Mouse (Mus musculus): ENCODE measurements around the gene Hk3. TPM values are rescaled to one million over a fixed set of nuclear protein-coding genes. Genes with fewer than 3 reads are reported as not detected.

Hk3 gene
- polyA plus RNA-seq (2012; fragmentation: generic; extraction: Trizol): not detected
- long read RNA-seq, experiment 1: 0 reads
- long read RNA-seq, experiment 2: 0 reads

DNA sequence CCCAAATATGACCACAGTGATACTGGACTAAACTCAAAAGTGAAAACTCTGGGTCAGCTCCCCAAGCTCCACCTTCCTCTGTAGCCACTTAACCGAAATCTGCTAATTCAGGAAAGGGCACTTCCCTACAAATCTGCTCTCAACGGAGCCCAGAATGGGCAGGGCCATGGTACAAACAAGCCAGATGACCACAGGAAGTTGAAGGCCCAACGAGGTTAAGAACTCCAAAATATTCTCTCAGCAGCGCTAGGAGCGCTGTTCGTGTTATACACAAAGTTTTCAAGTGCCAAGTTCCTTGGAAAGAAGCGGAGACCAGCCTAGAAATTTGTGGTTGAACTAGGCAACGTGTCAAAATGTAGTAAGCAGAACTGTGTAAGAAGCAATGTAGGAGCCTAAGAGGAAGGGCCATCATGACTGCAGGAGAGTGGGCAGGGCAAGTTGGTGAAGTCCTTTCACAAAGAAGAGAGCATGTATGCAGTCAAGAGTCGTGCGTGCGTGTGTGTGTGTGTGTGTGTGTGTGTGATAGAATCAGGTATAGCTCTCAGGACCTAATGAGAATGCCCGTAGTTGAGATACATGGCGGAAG is at the start of gene Hk3:
Hk3 (minus strand) TSS at position 192 of the 586 bp plus-strand sequence.
- Histone ChIP-seq H3K79me2 (ENCODE audit: control insufficient read depth, insufficient read depth) (no peaks in the 10 kb centered on the region), H3K4me3 (ENCODE audit: insufficient read depth, poor library complexity, severe bottlenecking) (no peak within 1 kb of the TSS), H3ac (ENCODE audit: control insufficient read depth, insufficient read length, low read depth) (no peak within 1 kb of the TSS), H3K36me3 (ENCODE audit: control insufficient read depth, insufficient read depth) (peaks cover 3% of the 10 kb centered on the region), H3K27me3 (ENCODE audit: control insufficient read depth, insufficient read depth, insufficient read length) (peaks cover 3% of the 10 kb centered on the region), H3K79me3 (ENCODE audit: low read depth) (no peaks in the 10 kb centered on the region)
- no peak for TF ChIP-seq MYOD1 (IDR thresholded peaks at IDR 0.05; ENCODE audit: control insufficient read depth, insufficient read length, low read depth)
- no peak for TF ChIP-seq FOSL1 (IDR thresholded peaks at IDR 0.05; ENCODE audit: insufficient read depth, low read length, poor library complexity, severe bottlenecking)
- TF ChIP-seq CTCF (IDR thresholded peaks at IDR 0.05; ENCODE audit: control insufficient read depth, insufficient read depth, insufficient read length): no peak
- no peak for TF ChIP-seq USF1 (IDR thresholded peaks at IDR 0.05; ENCODE audit: low read depth)
- TF ChIP-seq MYOG (IDR thresholded peaks at IDR 0.05; ENCODE audit: control insufficient read depth, extremely low read depth, insufficient read length): no peak
- no peak for TF ChIP-seq CEBPB (IDR thresholded peaks at IDR 0.05; ENCODE audit: low read depth)
- TF ChIP-seq MAX (IDR thresholded peaks at IDR 0.05): no peak

DNA sequence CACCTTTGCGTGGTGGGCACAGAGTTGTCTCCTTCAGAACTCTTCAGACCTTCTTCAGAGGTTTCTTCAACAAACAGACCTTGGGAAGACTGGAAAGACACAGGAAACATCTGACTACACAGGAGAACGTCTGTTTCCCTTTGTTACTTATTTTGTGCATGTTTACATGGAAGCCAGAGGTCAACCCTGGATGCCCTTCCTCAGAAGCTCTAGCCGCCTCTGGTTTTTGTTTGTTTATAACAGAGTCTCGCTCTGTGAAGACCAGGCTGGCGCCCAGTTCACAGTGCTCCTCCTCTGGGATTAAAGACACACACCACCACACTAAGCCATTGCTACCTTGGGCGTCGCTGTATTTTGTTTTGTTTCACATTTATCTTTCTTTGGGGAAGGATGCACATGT is 48.5 kb upstream of the Hk3 start:
- peaks cover 10% of the 10 kb centered on the region for H3K36me3 ChIP-seq (ENCODE audit: control insufficient read depth, insufficient read depth)
- TF ChIP-seq CTCF (IDR thresholded peaks at IDR 0.05; ENCODE audit: control insufficient read depth, insufficient read depth, insufficient read length): no peak
- TF ChIP-seq USF1 (IDR thresholded peaks at IDR 0.05; ENCODE audit: low read depth): no peak
- no peak for TF ChIP-seq MYOD1 (IDR thresholded peaks at IDR 0.05; ENCODE audit: control insufficient read depth, insufficient read length, low read depth)
- no peak for TF ChIP-seq CEBPB (IDR thresholded peaks at IDR 0.05; ENCODE audit: low read depth)
- TF ChIP-seq FOSL1 (IDR thresholded peaks at IDR 0.05; ENCODE audit: insufficient read depth, low read length, poor library complexity, severe bottlenecking): no peak
- no peak for TF ChIP-seq MYOG (IDR thresholded peaks at IDR 0.05; ENCODE audit: control insufficient read depth, extremely low read depth, insufficient read length)
- no peak for TF ChIP-seq MAX (IDR thresholded peaks at IDR 0.05)
- H3K27me3 ChIP-seq (ENCODE audit: control insufficient read depth, insufficient read depth, insufficient read length): no peaks in the 10 kb centered on the region
- H3K79me2 ChIP-seq (ENCODE audit: control insufficient read depth, insufficient read depth): no peaks in the 10 kb centered on the region
- H3ac ChIP-seq (ENCODE audit: control insufficient read depth, insufficient read length, low read depth): no peak overlapping the region
- no peaks in the 10 kb centered on the region for H3K79me3 ChIP-seq (ENCODE audit: low read depth)
- H3K4me3 ChIP-seq (ENCODE audit: insufficient read depth, poor library complexity, severe bottlenecking): no peak overlapping the region

DNA sequence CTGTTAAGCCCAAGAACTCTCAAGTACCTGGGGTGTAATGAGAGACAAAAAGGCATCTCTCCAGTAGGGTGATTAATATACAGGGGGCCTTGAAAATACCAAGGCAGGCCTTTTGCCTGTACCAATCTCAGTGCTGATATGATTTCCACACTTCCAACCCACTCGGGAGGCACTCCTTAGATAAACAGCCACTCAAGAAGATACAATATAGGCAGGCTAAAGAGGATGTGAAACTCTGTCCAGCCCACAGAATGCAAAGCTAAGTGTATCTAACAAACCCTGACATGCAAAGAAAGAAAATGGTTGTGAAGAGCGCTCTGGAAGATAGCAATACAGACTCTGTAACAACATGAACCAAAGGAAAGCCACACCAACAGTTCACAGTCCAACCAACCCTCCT is 42.1 kb upstream of the Hk3 start:
- H3K27me3 ChIP-seq (ENCODE audit: control insufficient read depth, insufficient read depth, insufficient read length): no peaks in the 10 kb centered on the region
- H3K36me3 ChIP-seq (ENCODE audit: control insufficient read depth, insufficient read depth): peaks cover 17% of the 10 kb centered on the region

DNA sequence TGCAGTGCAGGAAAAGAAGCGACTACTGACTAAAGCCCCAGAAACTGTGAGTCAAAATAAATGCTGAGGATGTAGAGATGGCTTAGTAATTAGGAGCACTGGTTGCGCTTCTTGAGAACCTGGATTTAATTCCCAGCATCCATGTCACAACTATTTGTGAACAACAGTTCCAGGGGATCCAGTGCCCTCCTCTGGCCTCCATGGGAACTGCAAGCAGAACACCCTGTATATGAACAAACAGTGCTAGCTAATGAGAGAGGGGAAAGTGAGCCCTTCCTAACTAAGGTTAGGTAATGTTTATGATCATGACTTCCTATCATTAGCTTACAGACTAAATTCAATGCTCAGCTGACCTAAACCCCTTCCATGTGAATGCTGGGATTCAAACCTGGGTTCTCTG is 36.9 kb upstream of the Hk3 start:
- Histone ChIP-seq H3K79me2 (ENCODE audit: control insufficient read depth, insufficient read depth) (no peaks in the 10 kb centered on the region), H3K79me3 (ENCODE audit: low read depth) (no peaks in the 10 kb centered on the region), H3K27me3 (ENCODE audit: control insufficient read depth, insufficient read depth, insufficient read length) (no peaks in the 10 kb centered on the region), H3ac (ENCODE audit: control insufficient read depth, insufficient read length, low read depth) (no peak overlapping the region), H3K36me3 (ENCODE audit: control insufficient read depth, insufficient read depth) (peaks cover 19% of the 10 kb centered on the region), H3K4me3 (ENCODE audit: insufficient read depth, poor library complexity, severe bottlenecking) (no peak overlapping the region)
- TF ChIP-seq MAX (IDR thresholded peaks at IDR 0.05): no peak
- TF ChIP-seq MYOG (IDR thresholded peaks at IDR 0.05; ENCODE audit: control insufficient read depth, extremely low read depth, insufficient read length): no peak
- TF ChIP-seq USF1 (IDR thresholded peaks at IDR 0.05; ENCODE audit: low read depth): no peak
- no peak for TF ChIP-seq CEBPB (IDR thresholded peaks at IDR 0.05; ENCODE audit: low read depth)
- no peak for TF ChIP-seq MYOD1 (IDR thresholded peaks at IDR 0.05; ENCODE audit: control insufficient read depth, insufficient read length, low read depth)
- TF ChIP-seq FOSL1 (IDR thresholded peaks at IDR 0.05; ENCODE audit: insufficient read depth, low read length, poor library complexity, severe bottlenecking): no peak
- no peak for TF ChIP-seq CTCF (IDR thresholded peaks at IDR 0.05; ENCODE audit: control insufficient read depth, insufficient read depth, insufficient read length)

More for the DNA sequence above, 42.1 kb upstream of the Hk3 start:
- H3K79me3 ChIP-seq (ENCODE audit: low read depth): no peaks in the 10 kb centered on the region
- no peak overlapping the region for H3K4me3 ChIP-seq (ENCODE audit: insufficient read depth, poor library complexity, severe bottlenecking)
- H3ac ChIP-seq (ENCODE audit: control insufficient read depth, insufficient read length, low read depth): no peak overlapping the region
- no peaks in the 10 kb centered on the region for H3K79me2 ChIP-seq (ENCODE audit: control insufficient read depth, insufficient read depth)
- TF ChIP-seq MAX (IDR thresholded peaks at IDR 0.05) (no peak), CTCF (IDR thresholded peaks at IDR 0.05; ENCODE audit: control insufficient read depth, insufficient read depth, insufficient read length) (no peak), FOSL1 (IDR thresholded peaks at IDR 0.05; ENCODE audit: insufficient read depth, low read length, poor library complexity, severe bottlenecking) (no peak), MYOG (IDR thresholded peaks at IDR 0.05; ENCODE audit: control insufficient read depth, extremely low read depth, insufficient read length) (no peak), MYOD1 (IDR thresholded peaks at IDR 0.05; ENCODE audit: control insufficient read depth, insufficient read length, low read depth) (no peak), CEBPB (IDR thresholded peaks at IDR 0.05; ENCODE audit: low read depth) (no peak), USF1 (IDR thresholded peaks at IDR 0.05; ENCODE audit: low read depth) (no peak)

DNA sequence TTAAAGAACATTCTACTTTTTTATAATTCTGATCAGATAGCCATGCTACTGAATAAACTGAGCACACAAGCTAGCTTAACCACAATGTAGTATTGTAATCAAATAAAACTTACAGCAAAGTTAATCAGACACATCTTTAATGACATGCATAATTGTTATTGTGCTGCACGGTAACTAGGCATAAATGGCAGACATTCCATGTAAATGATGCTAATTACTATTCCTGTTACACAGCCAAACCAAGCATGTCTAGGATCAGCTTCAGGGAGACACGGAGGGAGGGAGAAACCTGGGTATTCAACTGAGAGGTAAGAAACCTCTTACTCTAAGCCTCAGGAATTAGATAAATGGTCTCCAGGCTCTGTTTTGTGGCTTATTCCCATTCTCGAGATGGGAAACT is 26.5 kb upstream of the Hk3 start:
- Histone ChIP-seq H3K27me3 (ENCODE audit: control insufficient read depth, insufficient read depth, insufficient read length) (no peaks in the 10 kb centered on the region), H3K79me2 (ENCODE audit: control insufficient read depth, insufficient read depth) (no peaks in the 10 kb centered on the region), H3K4me3 (ENCODE audit: insufficient read depth, poor library complexity, severe bottlenecking) (no peak overlapping the region), H3K79me3 (ENCODE audit: low read depth) (no peaks in the 10 kb centered on the region), H3K36me3 (ENCODE audit: control insufficient read depth, insufficient read depth) (peaks cover 26% of the 10 kb centered on the region), H3ac (ENCODE audit: control insufficient read depth, insufficient read length, low read depth) (no peak overlapping the region)
- TF ChIP-seq CEBPB (IDR thresholded peaks at IDR 0.05; ENCODE audit: low read depth) (no peak), MYOD1 (IDR thresholded peaks at IDR 0.05; ENCODE audit: control insufficient read depth, insufficient read length, low read depth) (no peak), MAX (IDR thresholded peaks at IDR 0.05) (no peak), CTCF (IDR thresholded peaks at IDR 0.05; ENCODE audit: control insufficient read depth, insufficient read depth, insufficient read length) (no peak), FOSL1 (IDR thresholded peaks at IDR 0.05; ENCODE audit: insufficient read depth, low read length, poor library complexity, severe bottlenecking) (no peak), USF1 (IDR thresholded peaks at IDR 0.05; ENCODE audit: low read depth) (no peak), MYOG (IDR thresholded peaks at IDR 0.05; ENCODE audit: control insufficient read depth, extremely low read depth, insufficient read length) (no peak)
